Mouse (Mus musculus): ENCODE data around the gene Tsr2. TPM values are rescaled to one million over a fixed set of nuclear protein-coding genes. Genes with fewer than 3 reads are reported as not detected.

The Tsr2 gene
- polyA plus RNA-seq, 1 experiment = 5.0 TPM

DNA sequence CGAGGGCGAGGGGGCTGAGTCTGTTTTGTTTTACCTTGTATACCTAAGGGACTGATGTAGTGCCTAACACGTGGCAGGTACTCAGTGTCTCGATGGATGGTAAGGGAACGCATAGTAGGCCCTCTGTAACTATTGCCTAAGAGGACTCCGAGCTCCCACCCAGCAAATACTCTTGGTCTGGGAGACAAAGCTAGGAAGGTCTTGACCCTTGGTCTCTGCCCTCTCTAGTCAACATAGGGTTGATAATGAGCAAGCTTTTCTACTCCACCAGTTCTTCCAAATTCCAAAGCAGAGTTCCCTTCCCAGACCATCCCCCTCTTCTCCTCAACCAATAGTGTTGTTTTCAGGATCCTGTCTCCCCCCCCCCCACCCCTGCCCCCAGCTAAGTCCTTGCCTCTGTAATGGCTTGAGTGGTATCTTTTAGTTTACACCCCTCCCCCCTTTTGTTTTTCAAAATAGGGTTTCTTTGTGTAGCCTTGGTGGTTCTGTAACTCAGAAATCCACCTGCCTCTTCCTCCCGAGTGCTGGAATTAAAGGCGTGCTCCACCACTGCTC is 46.6 kb downstream of the Tsr2 start:
- H3K4me3 ChIP-seq (ENCODE audit: control insufficient read depth, insufficient read depth, low read length) = no peak overlapping the region
- 94% methylated on average over 8 of the region's 8 CpGs for WGBS
- H3K4me1 ChIP-seq (replicated peaks; ENCODE audit: control insufficient read depth, insufficient read depth, low read length) = peaks cover 7% of the 10 kb centered on the region
- no peak for TF ChIP-seq POLR2A (IDR thresholded peaks at IDR 0.05; ENCODE audit: control insufficient read depth, extremely low read depth, insufficient read depth, low read length, poor library complexity)
- TF ChIP-seq CTCF (IDR thresholded peaks at IDR 0.05; ENCODE audit: borderline replicate concordance, control insufficient read depth, extremely low read depth, insufficient read depth, low read length, poor library complexity) = no peak
- no peaks in the 10 kb centered on the region for H3K27me3 ChIP-seq (ENCODE audit: control insufficient read depth, insufficient read depth, low read length)
- H3K27ac ChIP-seq (ENCODE audit: control insufficient read depth, insufficient read depth, low read length) = no peak overlapping the region
- no peaks in the 10 kb centered on the region for H3K36me3 ChIP-seq (ENCODE audit: control insufficient read depth, insufficient read depth, low read length)
- no peak for DNase-seq

DNA sequence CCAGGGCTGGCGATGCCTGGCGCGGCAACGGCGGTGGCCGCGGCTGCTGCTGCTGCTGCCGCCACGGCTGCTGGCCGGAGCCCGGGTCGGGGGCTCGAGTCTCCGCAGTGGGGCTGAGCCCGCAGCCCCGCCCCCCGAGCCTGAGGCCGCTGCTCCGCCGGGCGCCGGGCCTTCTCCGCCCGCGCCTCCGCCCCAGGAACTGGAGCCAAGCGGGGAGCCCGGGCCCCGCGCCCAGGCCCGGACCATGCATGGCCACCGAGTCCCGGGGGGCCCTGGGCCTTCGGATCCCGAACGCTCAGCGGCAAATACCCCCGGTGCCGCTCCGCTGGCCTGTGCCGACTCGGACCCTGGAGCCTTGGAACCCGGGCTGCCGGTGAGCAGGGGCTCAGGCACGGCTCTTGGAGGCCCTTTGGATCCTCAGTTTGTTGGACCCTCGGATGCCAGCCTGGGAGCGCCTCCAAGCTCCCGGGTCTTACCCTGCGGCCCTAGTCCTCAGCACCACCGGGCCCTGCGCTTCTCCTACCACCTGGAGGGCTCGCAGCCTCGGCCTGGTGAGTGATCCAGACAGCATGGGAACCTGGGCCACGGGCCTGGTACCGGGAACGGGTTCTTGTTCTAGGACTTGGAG is 48.8 kb downstream of the Tsr2 start:
- WGBS = 5% methylated on average over 56 of the region's 56 CpGs
- Histone ChIP-seq H3K4me1 (replicated peaks; ENCODE audit: control insufficient read depth, insufficient read depth, low read length) (peaks cover 4% of the 10 kb centered on the region), H3K4me3 (ENCODE audit: control insufficient read depth, insufficient read depth, low read length) (peak overlapping the region; percentile 70), H3K27ac (ENCODE audit: control insufficient read depth, insufficient read depth, low read length) (no peak overlapping the region), H3K36me3 (ENCODE audit: control insufficient read depth, insufficient read depth, low read length) (no peaks in the 10 kb centered on the region), H3K27me3 (ENCODE audit: control insufficient read depth, insufficient read depth, low read length) (no peaks in the 10 kb centered on the region)
- TF ChIP-seq POLR2A (IDR thresholded peaks at IDR 0.05; ENCODE audit: control insufficient read depth, extremely low read depth, insufficient read depth, low read length, poor library complexity) (no peak), CTCF (IDR thresholded peaks at IDR 0.05; ENCODE audit: borderline replicate concordance, control insufficient read depth, extremely low read depth, insufficient read depth, low read length, poor library complexity) (no peak)
- peak; percentile 11 for DNase-seq

DNA sequence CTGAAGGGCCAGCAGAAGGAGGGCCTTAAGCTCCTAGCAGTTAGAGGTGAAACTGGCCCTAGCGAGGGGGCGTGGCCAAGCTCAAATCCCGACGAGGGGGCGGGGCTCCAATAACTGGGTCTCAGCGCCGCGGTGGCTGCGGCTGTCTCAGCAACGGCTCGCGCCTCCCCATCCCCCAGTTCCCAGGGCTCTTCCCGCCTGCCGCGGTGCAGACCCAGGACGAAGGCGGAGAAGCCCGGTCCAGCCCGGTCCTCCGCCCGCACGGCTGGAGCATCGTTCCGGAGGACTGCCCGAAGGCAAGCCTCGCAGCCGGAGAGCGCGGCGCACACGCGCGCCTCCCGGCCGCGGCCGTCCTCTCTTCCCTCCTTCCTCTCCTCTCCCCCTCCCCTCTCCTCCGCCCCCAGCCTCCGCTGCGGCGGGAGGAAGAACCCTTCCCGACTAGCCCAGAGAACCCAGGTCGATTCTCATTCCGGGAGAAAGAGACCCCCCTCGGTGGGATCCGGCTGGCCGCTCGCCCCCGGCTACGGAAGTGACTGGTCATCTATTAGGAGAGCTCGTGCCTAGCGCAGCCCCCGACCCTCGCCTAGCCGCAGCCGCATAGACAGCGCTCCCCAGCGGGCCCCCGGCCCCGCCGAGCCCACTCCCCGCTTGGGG is 49.4 kb downstream of the Tsr2 start:
- no peak for TF ChIP-seq CTCF (IDR thresholded peaks at IDR 0.05; ENCODE audit: borderline replicate concordance, control insufficient read depth, extremely low read depth, insufficient read depth, low read length, poor library complexity)
- TF ChIP-seq POLR2A (IDR thresholded peaks at IDR 0.05; ENCODE audit: control insufficient read depth, extremely low read depth, insufficient read depth, low read length, poor library complexity) = no peak
- no peak overlapping the region for H3K27ac ChIP-seq (ENCODE audit: control insufficient read depth, insufficient read depth, low read length)
- H3K4me1 ChIP-seq (replicated peaks; ENCODE audit: control insufficient read depth, insufficient read depth, low read length) = peaks cover 4% of the 10 kb centered on the region
- WGBS = under 1% methylated on average over 37 of the region's 62 CpGs
- no peaks in the 10 kb centered on the region for H3K27me3 ChIP-seq (ENCODE audit: control insufficient read depth, insufficient read depth, low read length)
- DNase-seq = peak; percentile 39
- H3K4me3 ChIP-seq (ENCODE audit: control insufficient read depth, insufficient read depth, low read length) = peak overlapping the region; percentile 70
- H3K36me3 ChIP-seq (ENCODE audit: control insufficient read depth, insufficient read depth, low read length) = no peaks in the 10 kb centered on the region

DNA sequence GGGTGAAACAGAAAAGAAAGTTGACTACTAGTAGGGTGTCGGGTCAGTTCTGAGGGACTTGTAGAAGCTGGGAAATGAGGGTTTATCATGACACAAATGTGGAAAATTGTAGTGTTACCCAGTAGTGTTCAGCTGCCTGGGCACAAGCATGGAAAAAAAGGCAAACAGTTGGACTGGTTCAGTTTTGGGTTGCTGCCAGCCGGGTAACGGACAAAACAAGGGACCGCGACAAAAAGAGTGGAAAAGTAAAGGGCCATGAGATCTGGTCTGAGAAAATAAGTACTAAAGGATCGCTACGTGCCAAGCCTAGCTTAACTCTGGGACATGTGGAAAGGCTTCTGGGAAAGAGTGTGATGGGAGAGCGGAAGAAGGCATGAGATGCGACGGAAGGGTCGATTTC is 50.0 kb downstream of the Tsr2 start:
- Histone ChIP-seq H3K27me3 (ENCODE audit: control insufficient read depth, insufficient read depth, low read length) (no peaks in the 10 kb centered on the region), H3K27ac (ENCODE audit: control insufficient read depth, insufficient read depth, low read length) (no peak overlapping the region), H3K4me1 (replicated peaks; ENCODE audit: control insufficient read depth, insufficient read depth, low read length) (peaks cover 4% of the 10 kb centered on the region), H3K4me3 (ENCODE audit: control insufficient read depth, insufficient read depth, low read length) (peak overlapping the region; percentile 70; the same call in 1 of the 2 replicates), H3K36me3 (ENCODE audit: control insufficient read depth, insufficient read depth, low read length) (no peaks in the 10 kb centered on the region)
- no peak for TF ChIP-seq POLR2A (IDR thresholded peaks at IDR 0.05; ENCODE audit: control insufficient read depth, extremely low read depth, insufficient read depth, low read length, poor library complexity)
- no peak for TF ChIP-seq CTCF (IDR thresholded peaks at IDR 0.05; ENCODE audit: borderline replicate concordance, control insufficient read depth, extremely low read depth, insufficient read depth, low read length, poor library complexity)
- 79% methylated on average over 11 of the region's 11 CpGs for WGBS
- DNase-seq = no peak

DNA sequence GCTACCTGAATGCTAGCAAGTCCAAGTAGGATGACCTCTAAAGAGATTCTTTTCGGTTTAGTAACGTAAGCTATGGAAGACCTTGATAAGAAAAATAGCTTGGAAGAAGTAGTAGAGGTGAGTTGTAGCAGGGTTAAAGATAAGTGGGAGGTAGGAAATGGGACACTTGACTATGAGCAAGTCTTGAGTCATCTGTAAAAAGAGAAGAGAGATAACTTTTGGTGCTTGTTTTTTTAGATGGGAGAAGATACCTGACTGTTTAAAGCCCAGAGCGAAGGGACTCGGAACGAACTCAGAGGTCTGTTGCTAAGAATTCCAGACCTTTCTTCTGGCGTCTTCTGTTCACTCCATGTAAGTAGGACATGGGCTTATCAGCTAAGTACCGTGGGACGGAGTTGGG is 50.5 kb downstream of the Tsr2 start, which contains the start of gene Fgd1:
TSS of gene Fgd1 (plus strand) at position 301 of the 400 bp plus-strand sequence.
- H3K27me3 ChIP-seq (ENCODE audit: control insufficient read depth, insufficient read depth, low read length) = no peaks in the 10 kb centered on the region
- no peak for DNase-seq

DNA sequence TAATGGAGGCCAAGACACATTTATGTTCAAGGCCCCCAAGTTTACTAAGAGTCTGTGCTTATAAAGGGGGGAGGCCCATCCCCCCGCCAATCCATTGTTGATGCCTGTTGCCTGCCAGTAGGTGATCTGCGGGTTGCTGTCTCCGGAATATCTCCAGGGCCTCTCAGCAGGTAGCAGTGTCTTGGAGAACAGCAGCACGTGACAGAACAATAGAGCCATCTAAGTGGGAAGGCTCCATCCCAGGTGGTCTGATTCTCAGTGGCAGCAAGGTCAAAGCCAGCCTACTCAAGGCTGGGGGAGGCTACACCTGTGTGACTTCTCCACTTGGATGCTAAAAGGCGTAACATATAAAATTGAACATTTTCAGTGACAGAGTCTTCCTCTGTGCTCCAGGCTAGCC is 55.1 kb downstream of the Tsr2 start:
- H3K4me1 ChIP-seq (replicated peaks; ENCODE audit: control insufficient read depth, insufficient read depth, low read length) = no peaks in the 10 kb centered on the region; the same call in 1 of the 2 replicates
- DNase-seq = no peak
- H3K27ac ChIP-seq (ENCODE audit: control insufficient read depth, insufficient read depth, low read length) = no peak overlapping the region
- H3K4me3 ChIP-seq (ENCODE audit: control insufficient read depth, insufficient read depth, low read length) = no peak overlapping the region
- WGBS = 93% methylated on average over 5 of the region's 5 CpGs
- no peaks in the 10 kb centered on the region for H3K36me3 ChIP-seq (ENCODE audit: control insufficient read depth, insufficient read depth, low read length)
- no peaks in the 10 kb centered on the region for H3K27me3 ChIP-seq (ENCODE audit: control insufficient read depth, insufficient read depth, low read length)
- TF ChIP-seq CTCF (IDR thresholded peaks at IDR 0.05; ENCODE audit: borderline replicate concordance, control insufficient read depth, extremely low read depth, insufficient read depth, low read length, poor library complexity) (no peak), POLR2A (IDR thresholded peaks at IDR 0.05; ENCODE audit: control insufficient read depth, extremely low read depth, insufficient read depth, low read length, poor library complexity) (no peak)

More for the DNA sequence above, 50.5 kb downstream of the Tsr2 start, which contains the start of gene Fgd1:
- Histone ChIP-seq H3K27ac (ENCODE audit: control insufficient read depth, insufficient read depth, low read length) (no peak within 1 kb of the TSS), H3K4me3 (ENCODE audit: control insufficient read depth, insufficient read depth, low read length) (peak within 1 kb of the TSS; percentile 70), H3K4me1 (replicated peaks; ENCODE audit: control insufficient read depth, insufficient read depth, low read length) (peaks cover 4% of the 10 kb centered on the region), H3K36me3 (ENCODE audit: control insufficient read depth, insufficient read depth, low read length) (no peaks in the 10 kb centered on the region)
- 98% methylated on average over 8 of the region's 8 CpGs for WGBS
- no peak for TF ChIP-seq POLR2A (IDR thresholded peaks at IDR 0.05; ENCODE audit: control insufficient read depth, extremely low read depth, insufficient read depth, low read length, poor library complexity)
- no peak for TF ChIP-seq CTCF (IDR thresholded peaks at IDR 0.05; ENCODE audit: borderline replicate concordance, control insufficient read depth, extremely low read depth, insufficient read depth, low read length, poor library complexity)

Other genes with a start within 250 kb of the Tsr2 start
- 14.3 and 15.3 TPM in 2 replicates for gene Gnl3l, start 79.2 kb downstream of the Tsr2 start, polyA plus RNA-seq (2012; rRNA removed)
- 3.4 and 4.0 TPM in 2 replicates for gene Fgd1, start 50.4 kb downstream of the Tsr2 start, polyA plus RNA-seq (2012; rRNA removed)
- gene Wnk3, start 101.5 kb upstream of the Tsr2 start, polyA plus RNA-seq (2012; rRNA removed) = 0.12 and 0.29 TPM in 2 replicates
- gene Fam120c, start 247.6 kb upstream of the Tsr2 start, polyA plus RNA-seq (2012; rRNA removed) = 3.8 and 3.9 TPM in 2 replicates

Data from thymus, adult 2 months (tissue).